Mouse (Mus musculus): Measurements from ENCODE around the gene Ldb2. TPM values are rescaled to one million over a fixed set of nuclear protein-coding genes. Genes with fewer than 3 reads are reported as not detected.

Ldb2 gene
- total RNA-seq, 2 experiments from 2014 or later = 34.1 to 40.6 TPM

- no peak for DNase-seq (ENCODE audit: low spot score in 2 of 2)
Observed at GRCm38 (mm10) chr5:44646842-44647190, 152.7 kb downstream of the Ldb2 start.

DNA sequence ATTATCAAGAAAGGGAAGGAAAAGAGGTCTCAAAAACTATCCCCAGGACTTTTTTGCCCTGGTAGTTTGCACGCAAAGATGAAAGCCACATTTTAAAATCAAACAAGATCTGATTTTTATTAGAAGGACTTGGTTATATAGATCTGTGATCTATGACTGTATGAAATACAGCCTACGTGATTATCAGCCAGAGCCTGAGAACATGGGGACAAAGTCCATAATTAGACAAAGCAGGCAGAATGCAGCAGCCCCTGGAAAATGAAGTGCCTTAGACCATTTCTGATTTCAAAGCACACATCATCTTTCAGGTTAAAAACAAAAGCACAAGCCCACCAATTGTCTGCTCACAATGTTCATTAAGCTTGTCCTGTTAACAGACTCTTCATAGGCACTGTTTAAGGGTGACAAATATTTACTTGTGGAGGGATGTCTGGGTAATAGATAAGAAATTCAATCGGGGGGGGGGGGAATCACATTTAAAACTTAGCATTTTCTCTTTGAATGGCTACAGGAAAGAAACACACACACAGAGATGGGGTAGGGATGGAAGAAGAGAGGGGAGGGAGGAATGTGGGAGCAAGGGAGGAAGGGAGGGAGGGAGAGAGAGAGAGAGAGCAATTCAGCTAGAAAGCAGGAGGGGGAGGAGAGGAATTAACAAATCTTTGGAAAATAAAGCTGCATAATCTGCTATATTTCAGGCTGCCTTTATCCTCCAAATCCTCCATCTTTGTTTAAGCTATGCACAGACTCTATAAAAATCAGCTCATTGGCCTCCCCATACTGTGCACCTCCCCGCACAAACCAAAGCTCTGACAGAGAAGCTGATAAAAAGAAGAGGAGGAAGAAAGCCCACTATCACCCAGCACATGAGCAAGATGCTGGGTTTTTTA, 153.3 kb downstream of the Ldb2 start:
- no peak for DNase-seq (ENCODE audit: low spot score in 2 of 2)

DNA sequence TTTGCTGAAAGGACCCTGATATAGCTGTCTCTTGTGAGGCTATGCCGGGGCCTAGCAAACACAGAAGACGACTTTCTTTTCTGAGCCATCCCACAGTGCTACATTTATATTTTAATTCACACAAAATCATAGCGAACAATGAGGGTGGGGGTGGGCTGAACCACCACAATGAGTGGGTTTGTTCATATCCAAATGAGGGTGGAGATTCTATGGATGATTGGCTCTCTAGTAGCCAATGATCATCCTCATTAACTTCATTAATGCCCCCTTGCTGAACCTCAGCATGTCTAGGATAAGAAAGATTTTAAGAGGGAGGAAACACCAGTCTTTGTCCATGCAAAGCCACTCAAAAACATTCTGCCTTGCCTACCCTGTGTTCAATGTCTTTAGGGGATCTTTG, 156.4 kb downstream of the Ldb2 start:
- DNase-seq (ENCODE audit: low spot score in 2 of 2) = no peak

DNA sequence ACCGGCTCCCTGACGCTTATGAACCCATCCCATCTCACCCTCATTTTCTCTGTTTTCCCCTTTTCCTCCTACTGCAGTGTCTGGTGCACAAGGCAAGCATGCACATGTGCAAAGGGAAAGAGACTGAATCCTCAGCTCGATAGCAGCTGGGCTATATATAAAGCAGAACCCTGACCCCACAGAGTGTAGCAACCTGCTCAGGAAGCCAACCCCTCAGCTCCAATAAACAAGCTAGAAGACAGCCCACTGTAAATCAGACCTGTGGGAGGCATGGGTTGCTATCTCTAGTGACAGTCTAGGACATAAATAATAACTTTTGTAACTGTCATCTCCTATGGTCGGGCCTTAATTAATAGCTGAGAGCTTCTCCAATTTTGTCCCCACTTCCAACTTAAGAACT, 158.4 kb downstream of the Ldb2 start:
- DNase-seq (ENCODE audit: low spot score in 2 of 2) = no peak

- DNase-seq (ENCODE audit: low spot score in 2 of 2) = no peak
Observed at GRCm38 (mm10) chr5:44635546-44635945, 163.9 kb downstream of the Ldb2 start.

DNA sequence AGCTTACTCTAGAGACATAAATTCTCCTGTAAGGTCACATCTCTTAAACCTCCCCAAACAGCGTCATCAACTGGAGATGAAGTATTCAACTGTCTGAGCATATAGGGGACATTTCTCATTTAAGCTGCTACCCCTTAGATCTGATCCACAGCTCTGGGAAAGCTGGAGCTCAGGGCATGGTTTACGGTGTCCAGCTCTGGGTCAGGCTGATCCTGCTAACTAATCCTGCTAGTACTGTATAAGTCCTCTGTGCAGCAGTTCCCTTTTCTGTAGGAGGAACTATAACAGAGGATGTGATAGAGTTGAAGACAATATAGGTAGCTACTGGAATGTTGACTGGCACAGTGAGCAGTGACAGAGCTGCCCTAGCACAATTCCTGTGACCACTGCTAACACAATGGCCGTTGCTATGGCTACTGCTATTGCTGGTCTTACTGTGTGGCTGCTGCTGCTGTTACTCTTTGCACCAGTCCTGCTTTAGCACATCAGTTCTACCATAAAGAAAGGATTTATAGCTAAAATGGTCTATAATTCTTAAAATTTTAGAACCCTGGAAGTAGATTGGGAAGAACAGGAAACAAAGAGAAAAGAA, 170.3 kb downstream of the Ldb2 start:
- no peak for DNase-seq (ENCODE audit: low spot score in 2 of 2)

DNA sequence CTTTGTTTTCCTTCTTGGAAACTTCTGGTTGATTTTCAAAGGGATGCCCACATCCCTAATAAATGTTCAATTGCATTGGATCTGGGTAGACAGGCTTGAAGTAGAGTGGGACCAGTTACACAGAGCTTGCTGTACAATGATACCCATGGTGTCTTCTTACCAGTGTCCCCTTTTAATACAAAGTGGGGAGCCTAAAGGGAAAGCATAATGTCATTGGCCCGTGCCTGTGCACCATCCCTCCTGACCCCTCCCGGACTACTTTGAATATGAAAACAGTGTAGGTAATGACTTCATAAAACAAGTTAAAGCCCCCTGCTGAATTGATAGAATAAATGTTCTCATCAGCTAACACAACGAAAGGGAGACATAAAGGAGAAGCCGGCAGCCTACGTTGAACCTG, 172.0 kb downstream of the Ldb2 start:
- no peak for DNase-seq (ENCODE audit: low spot score in 2 of 2)

GRCm38 (mm10) chr5:44626885-44627284, 172.6 kb downstream of the Ldb2 start:
- DNase-seq (ENCODE audit: low spot score in 2 of 2) = no peak

GRCm38 (mm10) chr5:44626114-44626513, 173.4 kb downstream of the Ldb2 start:
- DNase-seq (ENCODE audit: low spot score in 2 of 2) = no peak

- no peak for DNase-seq (ENCODE audit: low spot score in 2 of 2)
Observed at GRCm38 (mm10) chr5:44615677-44616076, 183.8 kb downstream of the Ldb2 start.

DNA sequence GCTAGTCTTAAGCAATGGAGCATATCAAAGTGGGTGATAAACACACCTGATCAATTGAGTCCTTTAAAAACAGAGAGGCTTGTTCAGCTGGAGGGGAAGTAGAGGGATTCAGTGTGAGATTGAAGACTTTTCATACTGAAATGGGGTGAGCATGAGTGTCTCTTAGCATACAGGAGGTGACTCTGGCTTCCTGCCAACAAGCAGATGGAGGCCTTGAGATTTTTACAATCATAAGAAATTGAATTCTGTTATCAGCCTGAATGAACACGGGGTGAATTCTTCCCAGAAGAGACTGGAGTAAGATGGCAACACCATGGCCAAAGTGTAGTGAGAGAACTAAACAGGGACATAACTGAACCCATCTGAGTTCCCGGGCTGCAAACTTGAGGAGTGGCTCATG, 190.6 kb downstream of the Ldb2 start:
- no peak for DNase-seq (ENCODE audit: low spot score in 2 of 2)

DNA sequence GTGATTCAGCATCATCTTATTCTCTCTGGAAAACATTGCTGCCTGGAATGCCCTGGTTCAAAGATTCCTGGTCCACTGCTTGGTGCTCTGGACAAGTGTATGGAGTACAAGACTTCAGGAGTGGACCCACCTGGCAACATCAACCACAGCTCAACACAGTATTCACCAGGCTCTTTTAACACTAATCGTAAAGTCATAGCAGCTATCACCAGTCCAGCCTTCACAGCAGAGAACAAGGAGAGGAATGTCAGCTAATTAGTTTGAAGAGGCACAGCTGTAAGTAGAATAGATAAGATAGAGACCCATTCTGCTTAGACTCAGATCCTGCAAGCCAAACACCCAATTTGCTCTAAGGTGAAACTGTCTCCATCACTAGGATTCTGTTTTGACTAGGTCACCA, 198.1 kb downstream of the Ldb2 start:
- no peak for DNase-seq (ENCODE audit: low spot score in 2 of 2)

- DNase-seq (ENCODE audit: low spot score in 2 of 2) = peak; percentile 29 to 37
Observed at GRCm38 (mm10) chr5:44593522-44594218, 205.8 kb downstream of the Ldb2 start.

DNA sequence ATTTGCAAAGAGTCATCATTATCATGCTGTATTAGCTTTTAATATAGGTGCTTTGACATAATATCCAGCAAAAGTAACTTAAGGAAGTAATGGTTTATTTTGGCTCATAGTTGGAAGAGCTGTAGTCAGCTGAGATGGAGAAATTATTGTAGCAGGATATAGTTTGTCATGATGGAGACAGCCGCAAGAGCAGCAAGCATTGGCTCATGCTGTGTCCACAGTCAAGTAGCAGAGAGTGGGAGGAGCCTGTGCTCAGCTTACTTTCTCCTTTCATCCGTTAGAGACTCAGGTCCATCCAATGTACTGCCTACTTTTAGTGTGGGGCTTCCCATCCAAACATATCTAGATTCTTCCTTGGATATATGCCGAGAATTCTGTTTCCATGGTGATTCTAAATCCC, 208.7 kb downstream of the Ldb2 start:
- no peak for DNase-seq (ENCODE audit: low spot score in 2 of 2)

DNA sequence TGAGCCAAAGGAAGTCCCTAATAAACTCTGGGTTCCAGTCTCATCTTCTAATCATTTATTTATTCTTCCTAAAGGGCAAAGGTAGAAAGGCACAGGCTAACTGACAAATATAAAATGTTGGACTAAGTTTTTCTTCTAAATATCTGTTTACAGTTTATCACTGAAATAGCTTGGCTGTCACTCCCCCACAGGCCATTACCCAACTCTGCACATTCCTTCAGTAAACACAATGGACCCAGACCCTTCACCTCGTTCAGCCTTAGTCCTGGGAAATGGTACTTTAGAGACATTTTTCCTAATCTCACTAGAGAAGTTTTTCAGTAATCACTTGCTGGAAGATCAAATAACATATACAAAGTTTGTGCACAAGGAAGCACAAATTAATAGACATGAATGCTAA, 210.2 kb downstream of the Ldb2 start:
- DNase-seq (ENCODE audit: low spot score in 2 of 2) = no peak

- no peak for DNase-seq (ENCODE audit: low spot score in 2 of 2)
Observed at GRCm38 (mm10) chr5:44586571-44586970, 212.9 kb downstream of the Ldb2 start.

- peak in 1 of 2 experiments; percentile 37 for DNase-seq (ENCODE audit: low spot score in 2 of 2)
Observed at GRCm38 (mm10) chr5:44579899-44580459, 219.5 kb downstream of the Ldb2 start.

GRCm38 (mm10) chr5:44576682-44577349, 222.7 kb downstream of the Ldb2 start:
- no peak for DNase-seq (ENCODE audit: low spot score in 2 of 2)

- no peak for DNase-seq (ENCODE audit: low spot score in 2 of 2)
Observed at GRCm38 (mm10) chr5:44574681-44575080, 224.8 kb downstream of the Ldb2 start.

DNA sequence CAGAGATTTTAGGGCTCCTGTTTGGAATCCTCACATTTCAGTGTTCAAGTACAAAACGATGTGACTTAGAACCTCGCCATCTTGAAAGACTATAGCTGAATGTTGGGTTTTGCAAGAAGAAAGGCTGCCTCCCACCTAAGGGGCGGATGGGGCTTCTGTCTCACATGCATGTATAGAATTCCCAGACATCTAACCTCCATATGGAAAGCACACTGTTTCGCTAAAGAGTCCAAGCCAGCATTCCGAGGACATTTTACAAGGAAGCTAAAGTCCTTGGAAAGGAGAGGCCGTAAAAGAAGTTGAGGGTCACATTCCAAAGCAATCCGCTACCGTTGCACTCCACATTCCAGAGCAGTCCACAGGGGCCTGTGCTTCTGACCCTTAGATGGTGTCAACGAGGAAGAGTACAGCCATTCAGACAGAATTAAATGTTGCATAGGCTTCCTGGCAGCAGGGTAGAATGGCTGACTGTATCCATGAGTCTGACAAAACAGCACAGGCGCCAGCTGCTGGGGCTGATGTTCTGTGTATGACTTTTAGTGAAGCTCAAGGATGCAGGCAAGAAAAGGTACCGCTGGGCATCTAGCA, 245.6 kb downstream of the Ldb2 start:
- DNase-seq (ENCODE audit: low spot score in 2 of 2) = no peak

- DNase-seq (ENCODE audit: low spot score in 2 of 2) = no peak
Observed at GRCm38 (mm10) chr5:44553155-44553554, 246.3 kb downstream of the Ldb2 start.
